Mouse (Mus musculus) kidney, postnatal 10 days (tissue): ENCODE measurements at regions not wholly inside any gene's neighbourhood (a gene's known extent, or its start where the extent isn't known, plus 50 kb on each side); places are given as distances from the start of the nearest gene placed in this dataset.

ENCODE experiments used
- DNase-seq: peaks from one replicate; pipeline ENCODE4 v3.0.0; 2021; ENCODE audit warnings: mixed read lengths

DNA sequence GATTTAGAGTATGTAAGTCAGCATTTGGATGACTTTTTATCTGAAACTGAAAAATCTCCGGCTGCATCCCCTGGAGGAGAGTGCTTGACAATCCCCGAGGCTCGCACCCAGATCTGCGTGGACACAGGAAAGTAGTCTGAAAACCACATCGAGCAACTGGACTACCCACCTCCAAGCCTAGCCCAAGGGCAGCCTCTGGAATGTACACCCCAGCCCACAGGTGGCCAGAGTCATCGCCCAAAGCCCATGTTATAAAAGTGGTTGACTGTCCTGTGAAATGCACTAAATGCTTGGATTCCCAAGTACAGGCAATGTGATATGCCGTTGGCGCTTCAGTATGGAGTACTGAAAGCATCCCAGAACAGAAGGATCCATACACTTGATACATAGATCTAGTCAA lies 175.1 kb downstream of the Gas1 start:
- DNase-seq: no peak

DNA sequence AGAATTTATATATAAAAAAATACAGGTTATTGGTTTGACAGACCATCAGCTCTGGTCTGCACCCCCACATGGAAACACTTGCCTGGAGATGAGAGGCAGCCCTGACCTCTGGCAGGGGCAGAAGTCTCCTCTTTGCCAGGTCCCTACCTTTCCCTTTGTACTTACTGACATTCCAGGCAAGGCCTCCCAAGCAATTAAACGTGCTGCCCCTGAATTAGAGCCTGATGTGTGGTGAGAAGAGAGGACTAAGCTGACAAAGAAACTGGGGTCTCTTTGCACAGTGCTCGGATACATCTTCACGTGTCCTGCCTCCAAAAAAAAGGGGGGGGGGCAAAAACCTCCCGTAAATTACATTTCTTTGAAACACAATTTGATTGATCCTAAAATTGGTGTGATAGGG lies 175.5 kb downstream of the Gas1 start:
- no peak for DNase-seq

GRCm38 (mm10) chr13:60000618-60001347 lies 176.4 kb downstream of the Gas1 start:
- no peak for DNase-seq

DNA sequence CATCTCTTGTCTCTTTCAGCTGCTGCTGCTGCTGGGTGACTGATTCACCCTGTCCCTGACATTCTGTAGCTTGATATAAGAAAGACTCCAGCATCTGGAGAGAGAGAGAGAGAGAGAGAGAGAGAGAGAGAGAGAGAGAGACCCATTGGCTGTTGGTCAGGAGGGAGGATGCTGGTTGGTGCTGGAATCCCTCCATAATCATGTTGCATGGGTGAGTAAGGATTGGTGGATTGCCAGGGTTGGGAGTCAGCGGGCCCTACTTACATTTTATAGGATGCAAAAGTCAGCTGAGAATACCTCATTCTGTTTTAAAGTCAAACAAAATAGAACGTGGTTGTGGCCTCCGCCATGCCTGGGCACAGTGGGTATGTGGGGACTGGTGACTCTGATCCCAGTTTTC lies 174.5 kb upstream of the Tut7 start:
- no peak for DNase-seq

- DNase-seq: no peak
These were observed 173.3 kb upstream of the Tut7 start for GRCm38 (mm10) chr13:59996146-59996814.

- no peak for DNase-seq
These were observed 170.0 kb upstream of the Tut7 start for GRCm38 (mm10) chr13:59992780-59993501.

DNA sequence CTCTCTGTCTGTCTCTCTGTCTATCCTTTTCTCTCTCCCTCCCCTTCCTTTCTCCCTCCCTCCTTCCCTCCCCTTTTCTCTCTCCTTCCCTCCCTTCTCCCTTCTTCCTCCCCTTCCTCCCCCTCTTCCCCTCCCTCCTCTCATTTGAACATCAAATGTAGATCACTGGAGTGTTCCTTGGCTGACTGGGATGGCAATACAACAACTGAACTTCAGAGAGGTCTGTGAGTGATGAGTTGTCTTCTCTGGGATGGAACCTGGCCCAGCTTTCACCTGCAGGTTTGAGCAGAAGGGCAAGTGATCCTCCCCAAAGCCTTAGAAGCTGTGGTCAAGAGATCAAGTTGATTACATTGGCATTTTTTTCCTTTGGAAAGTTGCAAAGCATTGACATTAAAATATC lies 169.4 kb upstream of the Tut7 start:
- no peak for DNase-seq

- peak; percentile 24 for DNase-seq
These were observed 167.7 kb upstream of the Tut7 start for GRCm38 (mm10) chr13:59990402-59991280.

DNA sequence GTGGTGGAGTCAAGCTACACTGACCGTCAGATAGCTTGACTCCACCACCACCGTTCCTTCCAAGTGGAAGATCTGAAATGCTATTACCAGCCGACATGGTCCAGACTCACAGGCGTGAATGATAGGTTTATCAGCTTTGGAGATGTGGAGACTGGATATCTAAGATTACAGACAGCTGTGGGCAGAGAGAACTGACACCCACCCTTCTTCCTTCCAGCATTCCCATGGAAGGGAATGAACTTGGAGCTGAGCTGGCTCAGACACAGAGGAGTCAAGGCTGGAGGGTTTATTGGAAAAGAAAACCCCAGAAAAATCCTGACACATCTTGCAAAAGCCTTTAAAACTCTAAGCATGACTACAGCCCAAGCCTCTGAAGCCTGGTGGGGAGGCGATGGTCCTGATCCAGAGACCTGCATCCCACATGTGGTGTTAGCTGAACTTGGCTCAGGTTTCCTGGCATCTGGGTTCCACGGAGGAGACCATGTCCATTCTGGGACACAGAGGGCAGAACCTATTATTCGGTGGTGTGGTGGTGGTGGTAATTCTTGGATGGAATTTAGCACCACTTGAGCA lies 165.5 kb upstream of the Tut7 start:
- DNase-seq: no peak

- no peak for DNase-seq
These were observed 153.5 kb upstream of the Tut7 start for GRCm38 (mm10) chr13:59976425-59976824.

DNA sequence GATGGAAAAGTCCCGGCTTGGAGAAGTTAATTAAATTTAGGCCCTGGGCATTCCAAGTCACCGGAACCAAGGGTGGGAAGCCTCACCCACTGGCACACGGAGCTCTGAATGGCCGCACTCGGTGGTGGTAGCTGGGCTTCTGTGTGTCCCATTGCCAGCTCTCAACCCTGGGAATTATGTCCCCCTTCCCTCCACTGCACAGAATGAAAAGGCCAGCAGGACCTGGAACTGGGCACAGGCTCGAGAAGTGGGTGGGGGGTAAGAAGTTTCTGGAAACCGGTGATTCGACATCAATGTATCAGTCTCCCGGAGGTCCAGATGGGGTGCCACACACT lies 149.1 kb upstream of the Tut7 start:
- no peak for DNase-seq

- DNase-seq: peak; percentile 30
These were observed 148.5 kb upstream of the Tut7 start for GRCm38 (mm10) chr13:59971231-59972092.

DNA sequence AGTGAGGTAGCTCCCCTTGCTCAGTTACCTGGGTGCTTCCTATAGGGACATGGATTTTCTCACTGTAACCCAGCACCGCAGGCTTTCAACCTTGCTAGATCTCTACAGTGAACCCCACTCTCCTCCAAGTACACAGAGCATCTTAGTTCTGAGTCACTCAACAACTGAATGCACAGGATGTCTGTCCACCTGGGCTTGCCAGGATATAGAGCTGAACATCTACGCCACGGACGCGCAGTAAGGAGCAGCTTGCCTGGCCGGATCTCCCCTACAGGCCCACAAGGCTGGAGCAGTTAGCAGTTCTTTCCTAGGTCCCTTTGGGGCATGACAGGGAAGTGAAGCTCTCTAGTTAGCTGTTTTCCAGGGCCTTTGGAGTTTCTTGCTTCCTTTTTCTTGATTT lies 147.5 kb upstream of the Tut7 start:
- no peak for DNase-seq

DNA sequence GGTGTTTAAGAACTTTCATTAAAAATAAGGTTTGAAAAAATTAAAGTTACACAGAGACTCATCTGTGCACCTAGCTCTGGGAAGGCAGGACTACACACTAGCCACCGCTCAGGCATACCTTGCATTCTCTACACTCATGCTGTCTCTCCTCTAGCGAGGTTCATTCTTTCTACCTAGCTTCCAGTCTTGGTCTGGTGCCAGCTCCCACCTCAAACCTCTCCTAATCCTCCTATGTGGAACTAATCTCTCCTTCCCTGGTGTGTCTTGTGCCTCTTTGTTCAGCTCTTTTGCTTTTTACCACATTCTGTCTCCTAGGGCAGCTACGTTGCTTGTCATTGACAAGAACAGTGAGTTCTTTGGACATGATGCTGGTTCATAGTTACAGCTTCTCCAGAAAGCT lies 146.5 kb upstream of the Tut7 start:
- DNase-seq: peak; percentile 21

- DNase-seq: no peak
These were observed 145.8 kb upstream of the Tut7 start for GRCm38 (mm10) chr13:59968584-59969240.

GRCm38 (mm10) chr13:59966535-59967255 lies 143.7 kb upstream of the Tut7 start:
- no peak for DNase-seq

DNA sequence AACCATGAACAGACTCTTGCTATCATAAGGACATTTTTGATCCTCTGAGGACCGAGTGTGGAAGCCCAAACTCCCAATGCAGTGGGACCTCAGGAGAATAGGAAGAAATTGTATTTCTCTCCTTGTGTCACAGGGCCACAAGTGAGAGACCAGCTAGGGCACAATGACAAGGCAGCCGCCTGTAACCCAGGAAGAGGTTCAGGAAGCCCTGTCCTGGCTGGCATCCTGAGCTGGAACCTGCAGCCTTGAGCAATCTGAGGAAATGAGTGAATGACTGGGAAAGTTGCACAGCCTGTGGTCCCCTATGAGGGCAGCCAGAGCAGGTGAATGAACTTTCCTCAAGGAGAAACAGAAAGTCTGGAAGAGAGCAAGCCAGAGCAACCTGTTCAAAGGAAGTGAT lies 142.0 kb upstream of the Tut7 start:
- DNase-seq: no peak

GRCm38 (mm10) chr13:59962676-59963664 lies 140.0 kb upstream of the Tut7 start:
- no peak for DNase-seq

DNA sequence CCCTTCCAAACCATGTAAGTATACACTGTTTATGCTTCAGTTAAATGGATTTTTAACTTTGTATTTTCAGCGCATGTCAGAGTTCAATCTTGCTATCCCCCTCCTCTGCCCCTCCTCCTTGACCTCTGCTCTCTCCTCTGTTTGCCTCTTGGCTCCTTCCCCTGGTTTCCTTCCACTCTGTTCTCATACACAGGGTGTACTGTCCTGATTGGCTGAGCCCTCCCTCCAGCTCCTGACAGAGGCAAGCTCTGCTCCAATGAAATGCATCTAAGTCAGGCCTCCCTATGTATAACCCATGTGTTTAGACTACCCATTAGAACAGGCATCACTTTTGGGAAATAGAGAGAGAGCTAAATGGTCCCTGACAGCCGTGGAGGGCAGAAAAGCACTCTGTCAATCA lies 133.5 kb upstream of the Tut7 start:
- DNase-seq: no peak
